Mouse (Mus musculus): ENCODE data around the gene Anapc7.
"Not testable (repeated sequence)": the region's sequence is repeated elsewhere in the genome, so short reads cannot be mapped to it uniquely, and the experiment has no call there.

The Anapc7 gene

GRCm38 (mm10) chr5:122451324-122451723 lies 29.8 kb downstream of the Anapc7 start:
- DNase-seq (ENCODE audit: low read depth, low spot score): no peak

- DNase-seq (ENCODE audit: low read depth, low spot score): no peak
These were observed 30.7 kb downstream of the Anapc7 start for GRCm38 (mm10) chr5:122452194-122452593.

- DNase-seq (ENCODE audit: low read depth, low spot score): no peak
These were observed 31.7 kb downstream of the Anapc7 start for GRCm38 (mm10) chr5:122453188-122453587.

GRCm38 (mm10) chr5:122454442-122454841 lies 32.9 kb downstream of the Anapc7 start:
- no peak for DNase-seq (ENCODE audit: low read depth, low spot score)

GRCm38 (mm10) chr5:122454883-122455282 lies 33.4 kb downstream of the Anapc7 start:
- DNase-seq (ENCODE audit: low read depth, low spot score): no peak

- no peak for DNase-seq (ENCODE audit: low read depth, low spot score)
These were observed 34.1 kb downstream of the Anapc7 start for GRCm38 (mm10) chr5:122455584-122455983.

- DNase-seq (ENCODE audit: low read depth, low spot score): not testable (repeated sequence)
These were observed 35.6 kb downstream of the Anapc7 start for GRCm38 (mm10) chr5:122457054-122457453.

- no peak for DNase-seq (ENCODE audit: low read depth, low spot score)
These were observed 36.6 kb downstream of the Anapc7 start for GRCm38 (mm10) chr5:122458066-122458465.

- no peak for DNase-seq (ENCODE audit: low read depth, low spot score)
These were observed 37.8 kb downstream of the Anapc7 start for GRCm38 (mm10) chr5:122459335-122459734.

- no peak for DNase-seq (ENCODE audit: low read depth, low spot score)
These were observed 39.2 kb downstream of the Anapc7 start for GRCm38 (mm10) chr5:122460656-122461055.

- no peak for DNase-seq (ENCODE audit: low read depth, low spot score)
These were observed 39.9 kb downstream of the Anapc7 start for GRCm38 (mm10) chr5:122461431-122461830.

- DNase-seq (ENCODE audit: low read depth, low spot score): no peak
These were observed 50.2 kb downstream of the Anapc7 start for GRCm38 (mm10) chr5:122471658-122472057.

GRCm38 (mm10) chr5:122474643-122475363 lies 53.3 kb downstream of the Anapc7 start:
- no peak for DNase-seq (ENCODE audit: low read depth, low spot score)

GRCm38 (mm10) chr5:122476078-122476477 lies 54.6 kb downstream of the Anapc7 start:
- DNase-seq (ENCODE audit: low read depth, low spot score): no peak

- no peak for DNase-seq (ENCODE audit: low read depth, low spot score)
These were observed 56.0 kb downstream of the Anapc7 start for GRCm38 (mm10) chr5:122477492-122477891.

GRCm38 (mm10) chr5:122479131-122479530 lies 57.6 kb downstream of the Anapc7 start:
- no peak for DNase-seq (ENCODE audit: low read depth, low spot score)

- DNase-seq (ENCODE audit: low read depth, low spot score): no peak
These were observed 60.4 kb downstream of the Anapc7 start for GRCm38 (mm10) chr5:122481844-122482243.

GRCm38 (mm10) chr5:122482733-122483391 lies 61.4 kb downstream of the Anapc7 start:
- no peak for DNase-seq (ENCODE audit: low read depth, low spot score)

- DNase-seq (ENCODE audit: low read depth, low spot score): not testable (repeated sequence)
These were observed 64.8 kb downstream of the Anapc7 start for GRCm38 (mm10) chr5:122486243-122486642.

GRCm38 (mm10) chr5:122487825-122488224 lies 66.3 kb downstream of the Anapc7 start:
- DNase-seq (ENCODE audit: low read depth, low spot score): no peak

GRCm38 (mm10) chr5:122490148-122490547 lies 68.7 kb downstream of the Anapc7 start:
- no peak for DNase-seq (ENCODE audit: low read depth, low spot score)

GRCm38 (mm10) chr5:122491385-122491784 lies 69.9 kb downstream of the Anapc7 start:
- DNase-seq (ENCODE audit: low read depth, low spot score): no peak

- no peak for DNase-seq (ENCODE audit: low read depth, low spot score)
These were observed 71.5 kb downstream of the Anapc7 start for GRCm38 (mm10) chr5:122493035-122493434.
